ENCODE assay signal across 22 mouse cellular contexts in genomic region chr2:98123441-98123840, GRCm38 (mm10).
DNase-seq lines count a peak whose midpoint lies in the region; ATAC-seq and TF ChIP-seq lines count a peak whose summit lies in the region.
"Had no signal": no experiment of that assay in that cellular context is flagged by ENCODE, and none has a peak within 500 bp of the region (broad histone marks: within the 10 kb centered on the region; RNA-seq: fewer than 3 reads in every experiment).

No protein-coding gene starts in this region.

- H3K9ac ChIP-seq in midbrain, embryonic 11.5 days (ENCODE audit: low read length) = no peak overlapping the region
- no peak overlapping the region for H3K9ac ChIP-seq in midbrain, postnatal 0 days (replicated peaks; ENCODE audit: low read length, poor library complexity, severe bottlenecking)
- H3K9ac ChIP-seq: embryonic facial prominence, embryonic 12.5 days; forebrain, embryonic 12.5 days; hindbrain, embryonic 12.5 days; limb, embryonic 15.5 days; liver, embryonic 14.5 days; lung, embryonic 14.5 days; midbrain, embryonic 13.5 days had no signal

- no peaks in the 10 kb centered on the region for H3K36me3 ChIP-seq in midbrain, embryonic 11.5 days (ENCODE audit: control insufficient read depth, insufficient read depth, low read length)
- H3K36me3 ChIP-seq in midbrain, postnatal 0 days (ENCODE audit: insufficient read depth, low read length) = no peaks in the 10 kb centered on the region
- H3K36me3 ChIP-seq: embryonic facial prominence, embryonic 12.5 days; forebrain, embryonic 12.5 days; hindbrain, embryonic 12.5 days; limb, embryonic 15.5 days; midbrain, embryonic 13.5 days had no signal

- intact Hi-C loops in left cerebral cortex, adult 2 months (cut with DNase I) = loop anchor here (2.0 to 5.0 kb wide), 3 partner anchors 163 to 656 kb away; no protein-coding TSS in a partner anchor
- intact Hi-C loops in gastrocnemius, postnatal 14 days (cut with DNase I; ENCODE audit: low total_unique reads) = no loop called here

- peak; percentile 99 for ATAC-seq in frontal cortex, adult (ENCODE audit: low TSS enrichment)
- no peak for ATAC-seq in midbrain, embryonic 11.5 days (ENCODE audit: low FRiP score)
- no peak for ATAC-seq in midbrain, postnatal 0 days (ENCODE audit: low FRiP score)
- ATAC-seq: intestine, postnatal 0 days; midbrain, embryonic 13.5 days had no signal

- TF ChIP-seq CTCF in midbrain, postnatal 0 days (IDR thresholded peaks at IDR 0.05) = no peak
- TF ChIP-seq CTCF in left cerebral cortex, adult 2 months (IDR thresholded peaks at IDR 0.05) = no peak

- no peak overlapping the region for H3K4me2 ChIP-seq in midbrain, embryonic 11.5 days
- no peak overlapping the region for H3K4me2 ChIP-seq in midbrain, postnatal 0 days (ENCODE audit: low read depth, low read length, poor library complexity, severe bottlenecking)
- H3K4me2 ChIP-seq: embryonic facial prominence, embryonic 12.5 days; forebrain, embryonic 12.5 days; hindbrain, embryonic 12.5 days; limb, embryonic 15.5 days; lung, embryonic 14.5 days; midbrain, embryonic 13.5 days had no signal

- no peaks in the 10 kb centered on the region for H3K27me3 ChIP-seq in midbrain, embryonic 11.5 days (ENCODE audit: control insufficient read depth, insufficient read depth, low read length)
- no peaks in the 10 kb centered on the region for H3K27me3 ChIP-seq in midbrain, postnatal 0 days (ENCODE audit: insufficient read depth, low read length)
- H3K27me3 ChIP-seq: embryonic facial prominence, embryonic 12.5 days; forebrain, embryonic 12.5 days; hindbrain, embryonic 12.5 days; limb, embryonic 15.5 days; midbrain, embryonic 13.5 days had no signal

- DNase-seq in frontal cortex, postnatal 25 days (ENCODE audit: low spot score in 2 of 2) = no peak
- DNase-seq in midbrain, embryonic 11.5 days (ENCODE audit: low spot score, missing footprints) = peak; percentile 72
- DNase-seq in midbrain, postnatal 0 days (ENCODE audit: low spot score) = no peak
- DNase-seq in left cerebral cortex, adult 2 months (ENCODE audit: extremely low spot score in 1 of 2, low spot score in 2 of 2) = no peak
- peak; percentile 94 for DNase-seq in telencephalon, adult 2 months (ENCODE audit: low read depth, low spot score)
- no peak for DNase-seq in gastrocnemius, postnatal 14 days
- DNase-seq: adrenal gland, postnatal 10 days; cerebellum, adult 2 months; cerebellum, postnatal 25 days; gastrocnemius, postnatal 36 days; kidney, postnatal 36 days; lung, embryonic 14.5 days; spleen, adult 18-20 months; thymus, postnatal 14 days had no signal

- WGBS in midbrain, embryonic 11.5 days = 54% methylated on average over 2 of the region's 2 CpGs
- WGBS in midbrain, postnatal 0 days = 46% methylated on average over 2 of the region's 2 CpGs

- no peaks in the 10 kb centered on the region for H3K4me1 ChIP-seq in midbrain, embryonic 11.5 days (ENCODE audit: control insufficient read depth, insufficient read depth, low read length)
- H3K4me1 ChIP-seq in midbrain, postnatal 0 days (ENCODE audit: insufficient read depth, low read length) = no peaks in the 10 kb centered on the region
- H3K4me1 ChIP-seq: embryonic facial prominence, embryonic 12.5 days; forebrain, embryonic 12.5 days; hindbrain, embryonic 12.5 days; limb, embryonic 15.5 days; midbrain, embryonic 13.5 days had no signal

- no peak overlapping the region for H3K27ac ChIP-seq in midbrain, embryonic 11.5 days (ENCODE audit: low read depth, low read length)
- no peak overlapping the region for H3K27ac ChIP-seq in midbrain, postnatal 0 days (ENCODE audit: low read depth, low read length)
- H3K27ac ChIP-seq in left cerebral cortex, adult 2 months = peak overlapping the region; percentile 62
- H3K27ac ChIP-seq: embryonic facial prominence, embryonic 12.5 days; forebrain, embryonic 12.5 days; hindbrain, embryonic 12.5 days; limb, embryonic 15.5 days; liver, embryonic 14.5 days; midbrain, embryonic 13.5 days had no signal

- no peak overlapping the region for H3K4me3 ChIP-seq in midbrain, embryonic 11.5 days (ENCODE audit: low read depth, low read length)
- no peak overlapping the region for H3K4me3 ChIP-seq in midbrain, postnatal 0 days (ENCODE audit: low read depth, low read length)
- no peak overlapping the region for H3K4me3 ChIP-seq in left cerebral cortex, adult 2 months
- H3K4me3 ChIP-seq: embryonic facial prominence, embryonic 12.5 days; forebrain, embryonic 12.5 days; hindbrain, embryonic 12.5 days; limb, embryonic 15.5 days; midbrain, embryonic 13.5 days had no signal

- H3K9me3 ChIP-seq in midbrain, embryonic 11.5 days (ENCODE audit: control insufficient read depth, low read length) = no peaks in the 10 kb centered on the region
- H3K9me3 ChIP-seq in midbrain, postnatal 0 days (ENCODE audit: low read length) = no peaks in the 10 kb centered on the region
- H3K9me3 ChIP-seq: embryonic facial prominence, embryonic 12.5 days; forebrain, embryonic 12.5 days; hindbrain, embryonic 12.5 days; limb, embryonic 15.5 days; midbrain, embryonic 13.5 days had no signal

Comparison
In these comparisons a context has a peak if more than half of its experiments do, and no peak if none do; other contexts are left out.
1. DNase-seq: peak in midbrain, embryonic 11.5 days (single experiment) and telencephalon, adult 2 months (single experiment); none in frontal cortex, postnatal 25 days (0 of 2), midbrain, postnatal 0 days (single experiment), left cerebral cortex, adult 2 months (0 of 2) and gastrocnemius, postnatal 14 days (single experiment).